Mouse (Mus musculus) forebrain, embryonic 15.5 days (tissue): Measurements from ENCODE around the gene Stam2. TPM values are rescaled to one million over a fixed set of nuclear protein-coding genes. Genes with fewer than 3 reads are reported as not detected.

Source experiments
- ATAC-seq: fragments of 200-750 bp; cut with Nextera tagmentation; replicated peaks from 2 replicates; pipeline ENCODE4 v1.8.0; 2017; ENCODE audit warnings: mild to moderate bottlenecking, moderate TSS enrichment, moderate library complexity
- H3K27ac ChIP-seq: fragments of 300-500 bp; sonication (generic); replicated peaks from 2 replicates; pipeline ENCODE4 v1.5.1; 2015; ENCODE audit warnings: mild to moderate bottlenecking, inconsistent platforms
- H3K27me3 ChIP-seq: fragments of 300-500 bp; sonication (generic); 2 replicates; pipeline ENCODE4 v1.6.1; 2015; ENCODE audit warnings: inconsistent platforms
- H3K36me3 ChIP-seq: fragments of 300-500 bp; sonication (generic); 2 replicates; pipeline ENCODE4 v1.6.1; 2015; ENCODE audit warnings: mild to moderate bottlenecking, inconsistent platforms
- H3K4me1 ChIP-seq: fragments of 300-500 bp; sonication (generic); 2 replicates; pipeline ENCODE4 v1.6.1; 2015; ENCODE audit warnings: inconsistent platforms
- H3K4me2 ChIP-seq: fragments of 300-500 bp; sonication (generic); replicated peaks from 2 replicates; pipeline ENCODE4 v1.6.1; 2015; ENCODE audit warnings: mild to moderate bottlenecking, inconsistent platforms
- H3K4me3 ChIP-seq: fragments of 300-500 bp; sonication (generic); 2 replicates; pipeline ENCODE4 v1.5.1; 2015; ENCODE audit warnings: mild to moderate bottlenecking, inconsistent platforms
- H3K9ac ChIP-seq: fragments of 300-500 bp; sonication (generic); replicated peaks from 2 replicates; pipeline ENCODE4 v1.6.1; 2015; ENCODE audit warnings: mild to moderate bottlenecking, inconsistent platforms
- H3K9me3 ChIP-seq: fragments of 300-500 bp; sonication (generic); 2 replicates; pipeline ENCODE4 v1.6.1; 2016; ENCODE audit warnings: inconsistent platforms
- WGBS: fragments of 180-500 bp; shearing (Covaris S2); methylation state at CpG from one replicate; pipeline ENCODE4 v1.1.7; 2015; ENCODE audit warnings: mixed read lengths; 5-methylcytosine and 5-hydroxymethylcytosine counted together
- polyA plus RNA-seq: library from polyadenylated mRNA; unstranded; fragments of >200 nt; fragmentation: Nextera tagmentation; extraction: Ambion mirVana; gene quantifications from 2 replicates; pipeline ENCODE4 v1.2.1, GENCODE M21; 2015

Gene Stam2
- polyA plus RNA-seq, 1 experiment from 2014 or later, result 46.5 TPM

DNA sequence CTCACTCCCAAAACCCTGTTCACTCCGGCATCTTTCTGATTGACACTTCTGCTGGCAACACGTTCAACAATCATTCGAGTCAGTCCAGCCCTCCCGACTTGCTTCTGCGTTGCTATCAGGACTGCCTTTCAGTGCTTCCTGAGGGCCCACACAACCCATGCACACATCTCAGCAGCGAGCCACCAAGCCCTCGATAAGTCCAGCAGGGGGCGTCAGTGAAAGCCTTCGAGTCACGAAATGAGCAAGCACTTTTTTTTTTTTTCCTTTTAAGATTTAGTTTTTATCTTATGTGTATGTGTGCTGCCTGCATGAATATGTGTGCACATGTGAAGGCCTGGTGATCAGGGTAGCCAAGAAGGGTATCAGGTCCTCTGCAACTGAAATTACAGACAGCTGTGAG is 16.5 kb upstream of the Stam2 start:
- Histone ChIP-seq H3K27ac (no peak overlapping the region), H3K4me3 (no peak overlapping the region), H3K9ac (no peak overlapping the region), H3K4me1 (0 out of 2 replicates have a peak, but pooled peaks cover 3% of the 10 kb centered on the region), H3K36me3 (no peaks in the 10 kb centered on the region), H3K27me3 (no peaks in the 10 kb centered on the region), H3K9me3 (no peaks in the 10 kb centered on the region), H3K4me2 (no peak overlapping the region)
- 24% methylated on average over 10 of the region's 10 CpGs for WGBS
- ATAC-seq, result no peak

DNA sequence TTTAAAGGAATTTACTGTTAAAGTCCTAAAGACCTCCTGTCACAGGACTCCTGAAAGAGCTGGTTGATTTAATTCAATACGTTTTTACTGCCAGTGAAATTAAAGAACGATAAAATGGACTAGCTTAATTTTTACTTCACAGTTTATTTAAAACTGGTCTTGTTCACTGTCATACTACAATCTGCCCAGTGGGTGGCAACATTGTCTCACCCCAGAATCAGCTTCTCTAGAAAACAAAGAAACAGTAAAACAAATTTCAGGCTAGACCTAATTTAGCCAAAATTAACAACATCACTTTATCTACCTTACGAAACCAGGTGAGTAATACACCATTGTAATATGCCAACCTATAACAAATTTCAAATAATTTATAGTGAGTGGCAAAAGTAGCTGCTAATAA is 14.6 kb upstream of the Stam2 start:
- WGBS, result 17% methylated on average over 3 of the region's 3 CpGs
- 0 out of 2 replicates have a peak, but pooled peaks have one; percentile 27 for ATAC-seq

DNA sequence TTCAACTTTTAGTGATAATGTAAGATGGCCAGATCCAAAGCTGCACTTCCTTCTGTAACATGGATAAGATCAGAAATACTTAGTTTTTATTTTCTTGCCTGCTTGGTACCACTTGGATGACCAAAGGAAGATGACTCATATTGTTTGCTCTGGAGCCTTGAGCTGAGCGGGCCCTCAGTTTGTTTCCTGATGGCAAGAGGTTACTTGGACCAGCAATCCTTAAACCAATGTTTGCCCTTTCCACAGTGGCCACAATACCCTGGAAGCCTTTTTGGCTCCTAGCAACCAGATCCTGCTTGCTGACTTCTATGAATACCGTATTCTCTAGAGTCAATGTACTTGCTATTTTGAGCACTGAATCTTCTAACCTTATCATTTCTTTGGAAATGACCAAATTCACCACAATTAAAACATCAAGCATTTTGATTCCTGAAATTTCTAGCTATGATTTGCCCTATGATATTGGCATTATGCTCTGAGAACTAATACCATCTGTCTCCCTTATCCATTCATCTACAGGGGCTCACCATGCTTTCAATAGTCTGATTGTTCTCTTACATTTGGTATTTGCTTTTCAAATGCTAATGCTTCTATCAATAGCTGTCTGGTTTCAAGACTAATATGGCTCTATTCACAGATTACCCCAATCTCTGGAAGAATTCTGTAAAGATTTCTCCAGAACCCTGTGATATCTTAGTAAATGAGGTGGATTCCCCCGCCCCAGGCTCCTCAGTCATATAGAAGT is 11.7 kb upstream of the Stam2 start:
- H3K27me3 ChIP-seq, result no peaks in the 10 kb centered on the region
- no peak overlapping the region for H3K4me2 ChIP-seq
- no peaks in the 10 kb centered on the region for H3K4me1 ChIP-seq
- no peaks in the 10 kb centered on the region for H3K9me3 ChIP-seq
- no peak overlapping the region for H3K27ac ChIP-seq
- no peak for ATAC-seq
- H3K9ac ChIP-seq, result no peak overlapping the region
- H3K4me3 ChIP-seq, result no peak overlapping the region
- whole genome bisulfite sequencing, result 40% methylated on average over 3 of the region's 3 CpGs
- no peaks in the 10 kb centered on the region for H3K36me3 ChIP-seq

More for the DNA sequence above, 14.6 kb upstream of the Stam2 start:
- no peak overlapping the region for H3K27ac ChIP-seq
- no peaks in the 10 kb centered on the region for H3K36me3 ChIP-seq
- H3K4me1 ChIP-seq, result no peaks in the 10 kb centered on the region
- H3K4me3 ChIP-seq, result no peak overlapping the region
- H3K9ac ChIP-seq, result no peak overlapping the region
- H3K27me3 ChIP-seq, result no peaks in the 10 kb centered on the region
- H3K9me3 ChIP-seq, result no peaks in the 10 kb centered on the region
- H3K4me2 ChIP-seq, result no peak overlapping the region

DNA sequence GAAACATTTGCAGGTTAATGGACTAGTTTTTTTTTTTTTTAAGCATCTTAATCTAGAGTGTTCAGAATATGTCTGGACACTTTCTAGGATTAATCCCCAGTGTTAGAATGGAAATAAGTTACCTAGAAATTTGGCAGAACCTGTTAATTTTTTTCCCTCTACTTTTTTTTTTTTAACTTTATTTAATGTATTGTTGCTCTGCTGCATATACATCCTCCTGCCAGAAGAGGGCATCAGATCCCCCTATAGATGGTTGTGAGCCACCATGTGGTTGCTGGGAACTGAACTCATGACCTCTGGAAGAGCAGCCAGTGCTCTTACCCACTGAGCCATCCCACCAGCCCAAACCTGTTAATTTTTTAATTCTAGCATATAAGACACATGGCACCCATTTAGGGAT is 2.0 kb upstream of the Stam2 start:
- Histone ChIP-seq H3K9me3 (no peaks in the 10 kb centered on the region), H3K9ac (no peak overlapping the region), H3K4me1 (peaks cover 8% of the 10 kb centered on the region), H3K4me2 (no peak overlapping the region), H3K27me3 (no peaks in the 10 kb centered on the region), H3K36me3 (no peaks in the 10 kb centered on the region), H3K4me3 (no peak overlapping the region), H3K27ac (no peak overlapping the region)
- ATAC-seq, result no peak

DNA sequence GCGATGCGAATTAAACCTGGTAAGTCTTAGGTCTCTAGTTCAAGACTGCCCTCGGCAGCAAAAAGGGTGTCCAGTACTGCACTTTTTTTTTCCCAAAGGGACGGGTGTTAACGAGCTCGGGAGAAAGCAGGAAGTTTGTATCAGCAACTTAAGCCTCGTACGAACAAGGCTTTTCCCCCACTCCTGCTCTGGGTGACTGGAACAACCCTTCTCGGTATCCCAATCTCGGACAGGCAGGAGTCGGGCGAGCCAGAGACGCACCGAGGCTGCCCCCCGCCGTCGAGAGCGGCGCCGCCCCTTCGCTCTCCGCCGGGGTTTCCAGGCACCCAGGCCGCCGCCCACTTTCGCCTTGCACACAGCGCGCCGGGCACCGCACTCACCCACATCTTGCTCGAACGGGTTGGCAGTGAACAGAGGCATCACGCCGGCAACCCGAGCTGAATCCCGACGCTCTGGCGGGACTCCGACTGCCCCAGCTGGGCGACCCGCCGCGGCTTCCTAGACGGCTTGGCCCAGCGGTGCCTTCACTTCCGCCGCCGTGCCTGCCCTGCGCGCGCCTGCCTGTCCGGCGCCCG is 313 bp downstream of the Stam2 start:
- Histone ChIP-seq H3K36me3 (no peaks in the 10 kb centered on the region), H3K4me2 (peak overlapping the region; percentile 47), H3K4me3 (peak overlapping the region; percentile 80), H3K9me3 (no peaks in the 10 kb centered on the region), H3K9ac (peak overlapping the region; percentile 94), H3K4me1 (peaks cover 8% of the 10 kb centered on the region), H3K27me3 (no peaks in the 10 kb centered on the region), H3K27ac (peak overlapping the region; percentile 98)
- peak; percentile 94 for ATAC-seq
- WGBS, result under 1% methylated on average over 53 of the region's 54 CpGs

DNA sequence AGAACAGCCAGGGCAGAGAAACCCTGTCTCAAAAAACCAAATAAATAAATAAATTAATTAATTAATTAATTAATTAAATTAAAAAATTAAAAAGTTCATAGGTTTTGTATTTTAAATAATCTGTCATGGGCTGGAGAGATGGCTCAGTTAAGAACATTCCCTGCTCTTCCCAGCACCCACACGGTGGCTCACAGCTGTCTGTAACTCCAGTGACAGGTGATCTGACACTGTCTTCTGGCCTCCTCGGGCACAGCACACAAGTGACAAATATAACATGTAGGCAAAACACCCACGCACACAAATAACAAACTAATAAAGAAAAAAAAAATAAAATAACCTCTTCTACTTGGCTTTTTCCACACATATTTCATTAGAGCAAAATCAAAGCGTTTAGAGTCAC is 1.5 kb downstream of the Stam2 start:
- Histone ChIP-seq H3K4me2 (peak overlapping the region; percentile 14; the same call in 1 of the 2 replicates), H3K4me1 (peaks cover 8% of the 10 kb centered on the region), H3K36me3 (no peaks in the 10 kb centered on the region), H3K27ac (no peak overlapping the region), H3K27me3 (no peaks in the 10 kb centered on the region), H3K9ac (no peak overlapping the region), H3K4me3 (no peak overlapping the region), H3K9me3 (no peaks in the 10 kb centered on the region)
- no peak for ATAC-seq
- WGBS, result 76% methylated on average over 4 of the region's 4 CpGs

DNA sequence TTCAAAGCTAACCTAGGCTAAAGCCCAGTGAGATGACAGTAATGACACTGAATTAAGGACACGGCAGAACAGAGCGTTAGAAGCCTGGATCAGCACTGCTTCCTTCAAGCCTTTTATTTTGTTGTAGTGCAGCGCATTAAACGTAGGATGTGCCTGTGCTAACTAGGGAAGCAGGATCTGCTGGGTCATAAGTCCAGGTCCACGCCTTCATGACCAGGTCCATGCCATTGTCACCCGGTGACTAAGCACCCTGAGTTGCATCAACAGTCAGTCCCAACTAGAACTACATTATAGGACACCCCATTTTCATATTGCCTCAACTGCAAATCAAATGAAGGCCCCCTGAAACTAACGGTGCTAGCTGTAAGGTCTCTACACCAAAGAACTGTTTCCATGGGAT is 7.6 kb downstream of the Stam2 start:
- 98% methylated on average over 7 of the region's 7 CpGs for whole genome bisulfite sequencing
- ATAC-seq, result no peak
- no peaks in the 10 kb centered on the region for H3K9me3 ChIP-seq

DNA sequence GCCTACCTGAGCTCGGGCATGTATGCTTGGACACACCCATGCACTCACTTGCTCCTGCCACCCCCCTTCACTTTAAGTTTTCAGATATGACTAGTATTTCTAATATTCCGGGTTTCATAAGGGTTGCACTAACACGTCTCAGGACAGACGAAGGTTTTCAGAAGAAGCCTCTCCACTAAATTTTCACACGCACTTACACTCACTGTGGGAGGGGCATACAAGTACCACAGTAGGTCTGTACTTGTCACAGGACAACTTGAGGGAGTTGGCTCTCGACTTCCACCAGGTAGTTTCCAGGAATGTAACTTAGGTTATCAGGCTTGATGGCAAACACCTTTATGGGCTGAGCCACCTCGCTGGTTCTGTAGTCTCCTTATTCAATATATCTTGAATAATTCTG is 8.4 kb downstream of the Stam2 start:
- Histone ChIP-seq H3K9ac (no peak overlapping the region), H3K4me2 (no peak overlapping the region), H3K27ac (no peak overlapping the region), H3K36me3 (no peaks in the 10 kb centered on the region), H3K9me3 (no peaks in the 10 kb centered on the region), H3K27me3 (no peaks in the 10 kb centered on the region), H3K4me1 (peaks cover 28% of the 10 kb centered on the region), H3K4me3 (no peak overlapping the region)
- WGBS, result 95% methylated on average over 7 of the region's 7 CpGs
- no peak for ATAC-seq

More for the DNA sequence above, 7.6 kb downstream of the Stam2 start:
- Histone ChIP-seq H3K36me3 (no peaks in the 10 kb centered on the region), H3K4me3 (no peak overlapping the region), H3K27me3 (no peaks in the 10 kb centered on the region), H3K9ac (no peak overlapping the region), H3K4me2 (no peak overlapping the region), H3K27ac (no peak overlapping the region), H3K4me1 (peaks cover 28% of the 10 kb centered on the region)

DNA sequence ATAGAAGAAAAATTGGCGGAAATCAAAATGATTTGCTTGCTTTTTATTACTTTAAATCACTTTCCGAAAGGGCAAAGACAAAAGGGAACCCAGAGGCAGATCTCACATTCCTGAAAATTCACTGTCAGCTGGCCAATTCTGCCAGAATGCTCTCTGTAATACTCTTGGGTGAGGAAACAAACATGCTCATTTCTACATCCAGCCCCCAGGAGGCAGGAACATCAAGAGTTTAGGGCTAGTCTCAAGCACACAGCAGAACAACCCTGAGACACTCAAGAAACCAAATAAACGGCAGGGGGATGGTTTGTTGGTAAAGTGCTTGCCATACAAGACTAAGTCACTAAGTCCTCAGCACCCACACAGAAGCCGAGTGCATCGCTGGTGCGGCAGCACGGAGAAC is 9.5 kb downstream of the Stam2 start:
- ATAC-seq, result no peak
- H3K9ac ChIP-seq, result no peak overlapping the region
- H3K27me3 ChIP-seq, result no peaks in the 10 kb centered on the region
- H3K4me1 ChIP-seq, result peaks cover 28% of the 10 kb centered on the region
- H3K9me3 ChIP-seq, result no peaks in the 10 kb centered on the region
- H3K4me3 ChIP-seq, result no peak overlapping the region
- H3K36me3 ChIP-seq, result no peaks in the 10 kb centered on the region
- no peak overlapping the region for H3K4me2 ChIP-seq
- peak overlapping the region; percentile 88; the same call in 1 of the 2 replicates for H3K27ac ChIP-seq
- 92% methylated on average over 7 of the region's 7 CpGs for WGBS

DNA sequence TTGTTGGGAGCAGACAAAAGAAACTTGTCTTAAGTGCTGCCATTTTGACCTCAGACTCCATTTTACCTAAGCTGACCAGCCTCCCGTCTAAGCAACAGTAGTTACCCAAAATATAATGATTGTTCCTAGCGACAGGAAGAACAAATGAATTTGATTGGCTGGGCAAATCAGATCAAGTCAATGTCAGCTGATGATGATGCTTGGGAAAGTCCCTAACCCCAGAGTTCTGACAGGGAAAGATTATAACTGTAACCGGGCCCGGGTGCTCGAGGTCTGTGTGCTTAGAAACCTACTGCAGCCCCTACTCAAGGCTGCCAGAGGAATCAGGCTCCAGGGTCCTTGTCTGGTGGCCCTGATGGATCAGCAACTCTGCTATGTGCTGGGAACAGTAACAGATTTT is 10.1 kb downstream of the Stam2 start:
- H3K9ac ChIP-seq, result no peak overlapping the region
- H3K27me3 ChIP-seq, result no peaks in the 10 kb centered on the region
- peak overlapping the region; percentile 88 for H3K27ac ChIP-seq
- no peak overlapping the region for H3K4me3 ChIP-seq
- ATAC-seq, result no peak
- no peaks in the 10 kb centered on the region for H3K9me3 ChIP-seq
- H3K36me3 ChIP-seq, result no peaks in the 10 kb centered on the region
- peaks cover 28% of the 10 kb centered on the region for H3K4me1 ChIP-seq
- H3K4me2 ChIP-seq, result no peak overlapping the region
- WGBS, result 78% methylated on average over 5 of the region's 5 CpGs

DNA sequence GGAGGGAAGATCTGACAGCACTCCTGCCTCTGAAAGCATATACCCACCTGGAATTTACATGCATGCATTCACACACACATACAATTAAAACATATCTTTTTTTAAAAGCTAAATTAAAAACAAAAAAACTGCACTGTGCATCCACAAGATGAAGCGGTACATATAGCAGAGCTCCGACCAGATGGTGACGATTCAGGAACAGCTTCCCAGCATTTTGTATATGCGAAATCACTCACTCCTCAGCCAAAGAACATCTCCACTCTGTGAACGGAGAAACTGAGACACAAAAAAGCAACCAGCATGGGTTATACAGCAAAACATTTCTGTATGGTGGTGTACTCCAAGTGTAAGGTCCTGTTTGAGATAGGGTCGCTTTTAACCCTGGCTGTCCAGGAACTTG is 11.2 kb downstream of the Stam2 start:
- H3K4me3 ChIP-seq, result no peak overlapping the region
- H3K9ac ChIP-seq, result 0 out of 2 replicates have a peak overlapping the region, but pooled peaks have one; percentile 13
- no peaks in the 10 kb centered on the region for H3K36me3 ChIP-seq
- H3K4me1 ChIP-seq, result peaks cover 28% of the 10 kb centered on the region
- WGBS, result 65% methylated on average over 6 of the region's 6 CpGs
- peak; percentile 78 for ATAC-seq
- peak overlapping the region; percentile 88 for H3K27ac ChIP-seq
- no peaks in the 10 kb centered on the region for H3K9me3 ChIP-seq
- H3K4me2 ChIP-seq, result no peak overlapping the region
- H3K27me3 ChIP-seq, result no peaks in the 10 kb centered on the region

DNA sequence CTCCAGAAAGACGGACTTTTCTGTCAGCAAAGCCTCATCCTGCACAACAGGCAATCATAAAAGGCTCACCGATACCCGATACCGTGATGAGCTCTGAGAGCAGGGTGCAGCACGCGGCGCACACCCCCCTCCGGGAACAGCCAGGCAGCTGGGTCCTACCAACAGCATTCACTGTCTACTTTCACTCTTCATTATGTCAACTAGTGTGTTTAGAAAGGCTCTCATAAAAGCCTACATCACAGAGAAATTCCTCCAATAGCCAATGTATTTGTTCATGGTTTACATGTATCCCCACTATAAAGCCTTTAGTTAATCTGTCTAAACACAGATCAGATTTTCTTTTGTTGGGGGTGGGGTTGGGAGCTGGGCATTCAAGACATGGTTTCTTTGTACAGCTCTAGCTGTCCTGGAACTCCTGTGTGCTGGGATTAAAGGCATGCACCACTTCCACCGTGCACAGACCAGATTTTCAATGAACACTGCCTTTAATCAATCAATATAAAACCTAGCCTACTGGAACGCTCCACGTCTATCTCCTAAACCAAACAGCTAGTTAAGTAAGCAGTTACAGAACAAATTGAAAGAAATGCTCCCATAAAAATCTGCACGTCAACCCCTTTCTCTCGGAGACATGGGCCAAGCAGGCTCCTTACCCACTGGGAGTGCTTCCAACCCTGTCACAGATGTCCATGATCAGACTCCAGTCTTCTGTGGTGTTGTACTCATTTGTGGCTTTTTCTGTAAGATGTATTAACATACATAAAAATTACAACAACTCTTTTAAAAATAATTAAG is 21.7 kb downstream of the Stam2 start:
- H3K27ac ChIP-seq, result peak overlapping the region; percentile 83
- no peaks in the 10 kb centered on the region for H3K9me3 ChIP-seq
- peak; percentile 84 for ATAC-seq
- 8% methylated on average over 13 of the region's 13 CpGs for WGBS
- no peaks in the 10 kb centered on the region for H3K27me3 ChIP-seq
- H3K4me1 ChIP-seq, result peaks cover 16% of the 10 kb centered on the region
- H3K9ac ChIP-seq, result 0 out of 2 replicates have a peak overlapping the region, but pooled peaks have one; percentile 7
- H3K4me3 ChIP-seq, result peak overlapping the region; percentile 10; the same call in 1 of the 2 replicates
- peak overlapping the region; percentile 31 for H3K4me2 ChIP-seq
- no peaks in the 10 kb centered on the region for H3K36me3 ChIP-seq
